Mouse (Mus musculus) neural tube, embryonic 10.5 days (tissue): ENCODE measurements around the gene Prss28.
A peak's percentile ranks its signal among the peaks of the same experiment; 100 is the strongest.

Source experiments
- DNase-seq: peaks from one replicate; pipeline ENCODE4 v3.0.0-alpha.2; 2017; ENCODE audit warnings: low spot score; ENCODE audit errors: extremely low spot score

Prss28 gene

GRCm38 (mm10) chr17:25308346-25308745, at the start of gene Prss28:
TSS of gene Prss28 (plus strand) at chr17:25308646.
- DNase-seq = no peak

GRCm38 (mm10) chr17:25264453-25264852, 44.0 kb upstream of the Prss28 start:
- DNase-seq = no peak

- DNase-seq = no peak
These were observed 37.6 kb upstream of the Prss28 start for GRCm38 (mm10) chr17:25270795-25271335.

- DNase-seq = no peak
These were observed 36.1 kb upstream of the Prss28 start for GRCm38 (mm10) chr17:25272326-25272725.

GRCm38 (mm10) chr17:25272951-25273705, 35.3 kb upstream of the Prss28 start:
- DNase-seq = peak; percentile 95

- peak; percentile 96 for DNase-seq
These were observed 34.5 kb upstream of the Prss28 start for GRCm38 (mm10) chr17:25273706-25274501.

- DNase-seq = no peak
These were observed 33.7 kb upstream of the Prss28 start, which contains the start of gene Ube2i for GRCm38 (mm10) chr17:25274571-25275346. TSS of gene Ube2i (minus strand) at chr17:25274622.

GRCm38 (mm10) chr17:25275833-25276232, 32.6 kb upstream of the Prss28 start:
- no peak for DNase-seq

GRCm38 (mm10) chr17:25282133-25282532, 26.3 kb upstream of the Prss28 start:
- no peak for DNase-seq

GRCm38 (mm10) chr17:25285033-25285432, 23.4 kb upstream of the Prss28 start:
- DNase-seq = peak; percentile 61

GRCm38 (mm10) chr17:25288842-25289241, 19.6 kb upstream of the Prss28 start:
- peak; percentile 49 for DNase-seq

- DNase-seq = no peak
These were observed 18.0 kb upstream of the Prss28 start for GRCm38 (mm10) chr17:25290411-25290810.

GRCm38 (mm10) chr17:25293495-25293894, 15.0 kb upstream of the Prss28 start:
- DNase-seq = no peak

- no peak for DNase-seq
These were observed 14.3 kb upstream of the Prss28 start for GRCm38 (mm10) chr17:25294111-25294510.

GRCm38 (mm10) chr17:25298094-25298493, 10.4 kb upstream of the Prss28 start, which contains the start of gene Prss34:
TSS of gene Prss34 (plus strand) at chr17:25298394.
- no peak for DNase-seq

GRCm38 (mm10) chr17:25318354-25318753, 9.9 kb downstream of the Prss28 start, which contains the start of gene Prss29:
TSS of gene Prss29 (plus strand) at chr17:25318654.
- DNase-seq = no peak

- DNase-seq = no peak
These were observed 12.4 kb downstream of the Prss28 start for GRCm38 (mm10) chr17:25320819-25321218.

- DNase-seq = no peak
These were observed 14.5 kb downstream of the Prss28 start for GRCm38 (mm10) chr17:25322930-25323329.

- DNase-seq = no peak
These were observed 23.9 kb downstream of the Prss28 start for GRCm38 (mm10) chr17:25332321-25332720.

- DNase-seq = peak; percentile 81
These were observed 25.5 kb downstream of the Prss28 start for GRCm38 (mm10) chr17:25333943-25334342.

- DNase-seq = no peak
These were observed 29.8 kb downstream of the Prss28 start for GRCm38 (mm10) chr17:25338218-25338617.
